Mouse (Mus musculus): ENCODE results near the gene Ptpn4.

Ptpn4 gene

DNA sequence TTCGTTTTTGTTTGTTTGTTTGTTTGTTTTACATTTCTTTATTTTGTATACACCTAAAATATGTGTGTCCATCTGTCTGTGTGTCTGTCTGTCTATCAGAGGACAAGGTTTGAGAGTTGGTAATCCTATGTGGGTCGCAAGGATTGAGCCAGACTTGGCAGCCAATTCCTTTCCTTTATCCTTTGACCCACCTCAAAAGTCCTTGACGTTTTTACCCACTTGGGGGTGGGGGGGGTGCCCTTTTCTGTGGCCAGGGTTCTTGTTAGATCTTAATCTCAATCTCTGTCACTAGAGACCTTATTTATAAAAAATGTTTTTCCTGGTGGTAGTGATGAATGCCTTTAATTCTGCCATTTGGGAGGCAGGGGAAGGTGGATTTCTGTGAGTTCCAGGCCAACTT is 828 bp upstream of the Ptpn4 start:
- TF ChIP-seq GATA4 (IDR thresholded peaks at IDR 0.05; ENCODE audit: insufficient replicate concordance, low read length) = no peak

DNA sequence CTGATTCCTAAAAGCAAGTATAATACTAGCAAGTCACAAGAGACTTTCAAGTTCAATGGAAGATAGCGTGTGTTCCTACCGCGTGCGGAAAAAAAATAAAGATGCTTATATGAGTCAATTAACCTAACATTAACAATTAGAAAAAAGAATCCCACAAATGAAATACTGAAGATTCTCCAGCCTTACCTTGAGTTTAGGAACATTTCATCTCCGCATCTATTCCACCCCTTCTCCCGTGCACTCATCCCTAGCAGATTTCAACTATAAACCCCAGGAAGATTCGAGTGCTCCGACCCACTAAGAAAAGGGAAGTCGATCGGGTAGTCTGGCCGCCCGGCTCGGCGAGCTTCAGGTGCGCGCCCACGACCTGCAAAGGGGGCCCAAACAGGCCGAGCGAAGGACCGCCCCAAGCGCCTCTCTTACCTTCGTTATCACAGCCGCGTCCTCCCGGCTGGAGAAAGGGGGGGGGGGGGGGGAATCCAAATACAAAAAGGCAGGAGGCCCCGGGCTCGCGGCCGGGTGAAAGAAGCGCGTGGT is 866 bp downstream of the Ptpn4 start:
- no peak for TF ChIP-seq GATA4 (IDR thresholded peaks at IDR 0.05; ENCODE audit: insufficient replicate concordance, low read length)

DNA sequence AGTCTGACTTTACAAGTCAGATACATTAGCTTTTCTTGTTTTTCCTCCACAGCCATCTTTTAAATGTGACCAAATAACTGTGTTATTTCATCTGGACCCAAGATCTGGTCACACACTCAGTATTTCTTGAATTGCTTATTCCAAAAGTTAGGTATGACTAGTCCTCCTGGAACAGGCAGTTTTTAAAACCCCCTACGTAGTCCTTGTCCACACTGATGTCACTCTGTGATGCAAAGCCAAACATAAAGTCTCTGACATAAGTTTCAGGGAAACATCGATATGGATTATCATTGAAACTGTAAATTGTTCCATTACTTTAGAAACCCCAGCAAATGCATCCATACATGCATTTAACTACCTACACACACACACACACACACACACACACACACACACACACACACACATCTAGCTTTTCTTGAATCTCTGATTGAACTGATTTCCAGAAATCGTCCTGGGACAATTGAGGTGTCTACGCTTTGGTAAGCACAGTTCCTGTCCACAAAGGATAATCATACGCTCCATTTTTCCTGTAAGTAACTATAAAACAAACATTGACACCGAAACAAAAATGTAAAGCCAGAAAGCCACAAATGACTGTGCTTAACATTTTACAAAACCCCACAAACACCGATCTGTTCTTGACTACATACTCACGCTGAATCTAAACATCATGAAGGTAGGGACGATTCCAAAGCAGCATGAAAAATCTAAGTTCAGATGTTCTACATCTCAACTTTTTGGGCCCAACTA is 1.5 kb downstream of the Ptpn4 start:
- no peak for TF ChIP-seq GATA4 (IDR thresholded peaks at IDR 0.05; ENCODE audit: insufficient replicate concordance, low read length)

DNA sequence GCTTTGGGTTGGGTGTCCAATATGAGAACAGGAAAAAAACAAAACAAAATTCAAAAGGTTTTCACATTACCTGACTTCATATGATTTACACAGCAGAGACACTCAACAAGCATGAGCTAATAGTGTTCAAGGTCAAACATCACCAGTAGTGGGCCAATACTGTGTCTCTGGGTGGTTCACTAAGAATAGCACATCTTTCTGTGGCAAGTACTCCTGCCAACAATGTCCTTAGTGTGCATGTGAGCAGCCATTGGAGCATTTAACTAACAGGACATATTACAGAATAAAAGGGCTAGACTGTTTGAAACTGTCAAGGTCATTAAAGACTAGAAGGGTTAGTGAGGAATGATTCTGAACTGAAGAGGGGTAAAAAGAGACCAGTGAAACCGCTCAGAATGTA is 9.3 kb downstream of the Ptpn4 start:
- no peak for TF ChIP-seq GATA4 (IDR thresholded peaks at IDR 0.05; ENCODE audit: insufficient replicate concordance, low read length)

DNA sequence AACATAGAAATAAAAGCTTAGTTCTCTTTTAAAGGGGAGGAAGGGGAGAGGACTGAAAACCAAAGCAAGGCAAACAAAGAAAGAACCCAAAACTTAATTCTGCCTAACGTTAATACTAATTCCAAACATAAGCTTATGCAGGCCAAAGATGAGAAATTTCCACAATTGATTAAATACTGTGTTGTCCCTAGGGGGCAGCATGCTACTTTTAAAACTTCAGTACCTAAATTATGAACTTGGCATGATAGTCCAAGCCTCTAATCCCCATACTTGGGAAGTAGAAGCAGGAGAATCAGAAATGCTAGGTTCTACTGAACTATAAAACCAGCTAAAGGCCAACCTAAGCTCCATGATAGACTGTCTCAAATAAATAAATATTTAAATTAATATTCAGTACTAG is 18.7 kb downstream of the Ptpn4 start:
- no peak for TF ChIP-seq GATA4 (IDR thresholded peaks at IDR 0.05; ENCODE audit: insufficient replicate concordance, low read length)

DNA sequence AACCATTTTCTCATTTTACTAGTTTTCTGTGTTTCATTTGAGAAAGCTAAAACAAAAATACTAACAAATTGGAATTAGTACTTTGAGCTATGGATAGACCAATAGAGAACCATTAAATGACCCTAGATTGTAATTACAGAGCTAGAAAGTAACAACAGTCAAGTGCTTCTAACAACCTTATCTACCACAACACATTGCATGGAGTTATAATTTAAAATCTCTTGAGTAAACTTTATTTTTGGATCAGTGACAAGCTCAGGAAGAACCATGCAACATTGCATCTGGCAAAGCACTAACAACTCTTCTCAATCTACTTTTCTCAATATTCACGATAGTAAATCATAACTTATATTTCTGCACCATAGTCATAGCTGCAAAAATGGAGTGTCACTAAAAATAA is 29.7 kb downstream of the Ptpn4 start:
- no peak for TF ChIP-seq GATA4 (IDR thresholded peaks at IDR 0.05; ENCODE audit: insufficient replicate concordance, low read length)

DNA sequence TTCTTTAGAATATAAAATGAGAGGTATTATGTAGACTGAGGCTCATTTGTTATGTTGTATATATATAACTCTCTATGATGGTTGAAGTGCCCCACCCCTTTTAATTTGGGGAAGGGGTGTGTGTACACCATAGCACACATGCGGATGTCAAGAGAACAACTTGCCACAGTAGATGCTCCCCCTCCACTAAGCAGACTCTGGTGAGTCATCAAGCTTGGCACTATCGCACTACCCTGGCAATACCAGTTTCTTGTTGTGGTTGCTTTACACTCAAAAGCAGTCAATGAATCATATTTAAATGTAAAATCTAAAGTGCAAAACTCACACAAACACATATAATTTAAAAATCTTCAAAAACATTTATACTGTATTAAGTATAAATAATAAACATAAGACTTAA is 31.4 kb downstream of the Ptpn4 start:
- TF ChIP-seq GATA4 (IDR thresholded peaks at IDR 0.05; ENCODE audit: insufficient replicate concordance, low read length) = no peak

DNA sequence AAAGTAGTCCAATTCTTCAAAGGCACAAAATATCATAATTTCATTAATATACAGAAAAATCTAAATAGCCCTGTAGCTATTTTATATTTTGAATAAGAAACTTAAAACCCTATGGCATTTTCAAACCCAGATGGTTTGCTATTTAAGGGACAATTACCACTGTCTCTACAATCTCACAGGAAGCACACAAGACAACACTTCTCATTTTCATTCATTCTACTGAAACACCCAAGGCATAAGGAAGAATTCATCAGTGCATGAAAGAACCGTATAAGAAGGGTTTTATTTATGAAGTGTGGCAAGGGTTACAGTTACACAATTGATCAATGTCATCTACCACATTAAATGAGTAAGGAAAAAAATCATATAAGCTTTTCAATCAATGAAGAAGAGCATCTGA is 32.8 kb downstream of the Ptpn4 start:
- no peak for TF ChIP-seq GATA4 (IDR thresholded peaks at IDR 0.05; ENCODE audit: insufficient replicate concordance, low read length)

DNA sequence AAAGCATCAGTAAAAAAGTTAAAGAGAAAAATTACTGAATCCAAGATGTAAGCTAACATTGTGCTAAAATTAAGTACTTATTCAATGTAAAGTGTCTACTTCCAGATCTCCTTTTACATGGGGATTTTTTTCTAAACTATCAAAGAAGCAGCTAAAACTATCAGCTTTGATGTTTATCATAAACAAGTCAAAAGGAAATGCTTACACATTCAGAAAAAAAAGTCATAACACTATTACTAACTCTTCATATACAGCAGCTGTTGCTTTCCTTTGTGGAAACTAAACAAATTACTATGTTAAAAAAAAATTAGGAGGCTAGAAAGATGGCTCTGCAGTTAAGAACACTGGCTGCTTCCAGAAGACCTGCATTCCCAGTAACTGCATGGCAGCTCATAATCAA is 42.2 kb downstream of the Ptpn4 start:
- no peak for TF ChIP-seq GATA4 (IDR thresholded peaks at IDR 0.05; ENCODE audit: insufficient replicate concordance, low read length)

DNA sequence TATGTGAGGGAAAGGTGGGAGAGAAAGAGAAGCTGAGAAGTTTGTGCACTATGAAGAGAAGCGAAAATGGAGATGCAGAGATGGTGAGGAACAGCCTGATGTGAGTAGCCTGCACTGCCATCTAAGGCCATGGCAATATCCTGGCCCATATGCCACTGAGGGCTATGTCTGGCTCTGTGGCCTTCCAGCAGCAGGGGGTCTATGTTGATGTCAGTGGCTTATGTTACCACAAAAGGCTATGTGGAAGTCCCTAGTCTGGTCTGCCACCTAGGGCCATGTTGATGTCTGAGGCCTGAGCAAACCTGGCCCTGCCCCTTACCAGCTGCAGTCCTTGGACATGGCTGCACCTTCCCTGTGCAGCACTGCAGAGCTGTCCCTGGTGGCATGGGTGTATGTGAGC is 43.1 kb downstream of the Ptpn4 start:
- no peak for TF ChIP-seq GATA4 (IDR thresholded peaks at IDR 0.05; ENCODE audit: insufficient replicate concordance, low read length)

DNA sequence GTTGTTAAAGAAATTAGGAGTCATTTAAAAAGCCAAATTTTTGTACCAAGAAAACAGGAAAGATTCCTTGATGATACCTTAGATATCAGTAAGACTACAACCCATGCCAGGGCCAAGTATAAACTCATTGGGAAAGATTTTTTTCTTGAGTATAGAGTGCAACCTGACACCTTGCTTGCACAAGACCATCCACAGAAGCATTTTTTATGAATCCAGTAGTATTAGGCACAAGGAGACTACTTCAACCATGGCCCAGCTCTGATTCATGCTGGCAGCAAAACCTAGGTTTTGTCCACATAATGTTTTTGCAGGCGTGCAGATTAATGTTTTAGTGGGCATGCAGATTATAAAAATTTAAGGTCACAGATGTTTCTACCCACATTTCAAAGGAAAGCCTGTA is 46.8 kb downstream of the Ptpn4 start:
- no peak for TF ChIP-seq GATA4 (IDR thresholded peaks at IDR 0.05; ENCODE audit: insufficient replicate concordance, low read length)

DNA sequence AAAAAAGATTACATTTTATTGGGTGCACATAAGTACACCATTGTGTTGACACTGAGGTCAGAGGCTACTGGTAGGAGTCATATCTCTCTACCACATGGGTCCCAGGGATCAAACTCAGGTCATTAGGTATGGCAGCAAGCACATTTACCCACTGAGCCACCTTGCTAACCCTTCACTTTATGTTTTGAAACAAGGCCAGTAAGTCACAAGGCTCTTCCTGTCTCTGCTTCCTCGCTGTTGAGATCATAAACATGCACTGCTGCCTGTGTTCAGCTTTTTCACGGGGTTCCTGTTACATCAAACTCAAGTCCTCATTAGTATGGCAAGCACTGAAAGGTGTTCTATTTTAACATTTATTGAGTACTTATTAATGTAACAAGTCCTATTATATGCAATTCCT is 61.5 kb downstream of the Ptpn4 start:
- TF ChIP-seq GATA4 (IDR thresholded peaks at IDR 0.05; ENCODE audit: insufficient replicate concordance, low read length) = no peak

DNA sequence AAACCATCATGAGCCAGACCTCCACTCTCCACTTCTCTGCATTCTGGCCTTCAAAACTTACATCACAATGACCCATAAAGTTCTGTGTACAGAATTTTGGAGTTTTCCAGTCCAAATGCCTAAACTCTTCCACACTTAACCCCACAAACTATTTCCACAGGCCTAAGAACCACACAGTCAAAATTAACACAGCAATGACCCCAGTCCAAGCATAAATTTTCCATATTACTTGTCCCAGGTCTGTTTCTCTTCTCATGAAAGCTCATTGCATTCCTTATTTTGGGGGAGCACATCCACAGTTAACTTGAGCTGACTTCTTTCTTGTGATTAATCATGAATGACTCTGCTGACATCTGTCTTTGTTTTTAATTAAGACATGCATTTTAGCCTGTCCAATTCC is 101.7 kb downstream of the Ptpn4 start:
- no peak for TF ChIP-seq GATA4 (IDR thresholded peaks at IDR 0.05; ENCODE audit: insufficient replicate concordance, low read length)

DNA sequence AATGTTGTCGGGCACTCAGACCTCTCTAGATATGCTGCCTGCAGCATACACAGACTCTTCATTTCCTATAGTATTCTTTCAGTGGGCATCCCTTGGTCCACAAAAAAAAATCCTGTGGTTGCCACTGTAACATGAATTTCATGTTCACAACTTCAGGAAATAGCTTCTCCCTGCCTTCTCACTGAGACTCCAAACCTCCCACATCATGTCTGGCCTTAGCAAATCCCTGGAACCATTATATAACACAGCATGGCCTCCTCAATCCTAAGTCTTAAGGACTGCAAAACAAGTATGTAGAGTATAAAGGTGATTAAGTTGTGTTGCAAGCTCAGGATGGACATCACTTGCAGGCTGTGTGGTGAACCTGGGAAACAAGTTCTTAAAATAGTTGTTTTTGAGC is 102.6 kb downstream of the Ptpn4 start:
- TF ChIP-seq GATA4 (IDR thresholded peaks at IDR 0.05; ENCODE audit: insufficient replicate concordance, low read length) = no peak

DNA sequence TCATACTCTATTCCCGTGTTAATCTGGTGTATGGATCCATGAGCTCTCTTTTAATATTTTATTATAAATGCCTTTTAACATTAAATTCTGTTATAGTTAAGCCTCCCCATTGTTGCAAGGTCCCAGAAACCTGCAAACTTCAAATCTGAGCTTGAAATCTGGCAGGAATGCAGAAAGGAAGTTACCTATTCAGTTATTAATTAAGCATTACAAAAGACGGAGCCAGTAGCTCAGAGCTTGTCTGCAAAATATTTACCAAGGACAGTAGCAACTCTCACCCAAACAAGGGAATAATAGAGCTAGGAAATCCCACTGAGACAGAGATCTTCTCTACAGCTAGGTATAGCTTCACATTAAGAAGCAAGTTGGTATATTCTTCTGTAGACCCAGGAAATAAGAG is 106.2 kb downstream of the Ptpn4 start:
- no peak for TF ChIP-seq GATA4 (IDR thresholded peaks at IDR 0.05; ENCODE audit: insufficient replicate concordance, low read length)

DNA sequence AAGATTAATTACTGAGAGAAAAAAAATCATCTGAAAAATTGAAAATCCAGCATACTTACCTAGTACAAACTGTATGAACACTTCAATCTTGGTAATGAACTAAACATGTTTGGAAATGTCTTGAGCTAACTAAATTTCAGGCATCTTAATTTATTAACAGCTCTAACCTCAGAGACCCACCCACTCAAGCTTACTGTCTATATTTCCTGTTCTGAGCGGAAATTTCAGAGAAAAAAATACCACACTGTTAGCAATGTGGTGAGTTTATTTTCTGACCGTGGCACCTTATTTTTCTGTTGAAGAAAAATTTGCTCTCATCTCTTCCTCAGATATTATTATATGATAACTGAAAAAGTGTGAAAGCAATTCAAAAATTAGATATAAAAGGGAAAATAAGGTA is 124.4 kb downstream of the Ptpn4 start:
- TF ChIP-seq GATA4 (IDR thresholded peaks at IDR 0.05; ENCODE audit: insufficient replicate concordance, low read length) = no peak
